Mouse (Mus musculus) thymus, postnatal 0 days (tissue): ENCODE measurements around the gene Pnldc1. TPM values are rescaled to one million over a fixed set of nuclear protein-coding genes. Genes with fewer than 3 reads are reported as not detected.
"Not testable (repeated sequence)": the region's sequence is repeated elsewhere in the genome, so short reads cannot be mapped to it uniquely, and the experiment has no call there.

Experiments used
- DNase-seq: peaks from one replicate; pipeline ENCODE4 v3.0.0-alpha.2; 2015; ENCODE audit warnings: low spot score
- polyA plus RNA-seq: library from polyadenylated mRNA; unstranded; fragments of >200 nt; fragmentation: Nextera tagmentation; extraction: Ambion mirVana; gene quantifications from 2 replicates; pipeline ENCODE4 v1.2.1, GENCODE M21; 2015

Gene Pnldc1
- 1.7 and 2.0 TPM in 2 replicates for polyA plus RNA-seq

- no peak for DNase-seq
Measured at GRCm38 (mm10) chr17:12909361-12910280, at the start of gene Pnldc1. TSS of gene Pnldc1 (minus strand) at chr17:12910230.

- DNase-seq: not testable (repeated sequence)
Measured at GRCm38 (mm10) chr17:12959377-12959776, 49.3 kb upstream of the Pnldc1 start.

- DNase-seq: no peak
Measured at GRCm38 (mm10) chr17:12956664-12957063, 46.6 kb upstream of the Pnldc1 start.

- DNase-seq: no peak
Measured at GRCm38 (mm10) chr17:12949669-12950068, 39.6 kb upstream of the Pnldc1 start.

- no peak for DNase-seq
Measured at GRCm38 (mm10) chr17:12942459-12943162, 32.6 kb upstream of the Pnldc1 start.

GRCm38 (mm10) chr17:12941543-12942260, 31.7 kb upstream of the Pnldc1 start:
- no peak for DNase-seq

- no peak for DNase-seq
Measured at GRCm38 (mm10) chr17:12940151-12940805, 30.2 kb upstream of the Pnldc1 start, which contains the start of gene Acat3. TSS of gene Acat3 (minus strand) at chr17:12940600.

- not testable (repeated sequence) for DNase-seq
Measured at GRCm38 (mm10) chr17:12939377-12940148, 29.5 kb upstream of the Pnldc1 start.

GRCm38 (mm10) chr17:12938077-12938476, 28.0 kb upstream of the Pnldc1 start:
- no peak for DNase-seq

- no peak for DNase-seq
Measured at GRCm38 (mm10) chr17:12937412-12937970, 27.5 kb upstream of the Pnldc1 start.

GRCm38 (mm10) chr17:12935719-12936118, 25.7 kb upstream of the Pnldc1 start:
- no peak for DNase-seq

GRCm38 (mm10) chr17:12931576-12931975, 21.5 kb upstream of the Pnldc1 start:
- DNase-seq: not testable (repeated sequence)

GRCm38 (mm10) chr17:12925703-12926180, 15.7 kb upstream of the Pnldc1 start:
- no peak for DNase-seq

GRCm38 (mm10) chr17:12925001-12925400, 15.0 kb upstream of the Pnldc1 start:
- DNase-seq: no peak

- no peak for DNase-seq
Measured at GRCm38 (mm10) chr17:12921073-12921472, 11.0 kb upstream of the Pnldc1 start.

GRCm38 (mm10) chr17:12916588-12917380, 6.8 kb upstream of the Pnldc1 start:
- DNase-seq: peak; percentile 47

GRCm38 (mm10) chr17:12915881-12916583, 6.0 kb upstream of the Pnldc1 start, which contains the start of gene Mrpl18:
TSS of gene Mrpl18 (minus strand) at chr17:12916345.
- DNase-seq: peak; percentile 100

- DNase-seq: no peak
Measured at GRCm38 (mm10) chr17:12915488-12915880, 5.5 kb upstream of the Pnldc1 start, which contains the start of gene Tcp1. TSS of gene Tcp1 (plus strand) at chr17:12915701.
